Mouse (Mus musculus): ENCODE measurements around the gene Crisp2.

- TF ChIP-seq CTCF (IDR thresholded peaks at IDR 0.05; ENCODE audit: low read depth, low read length) (no peak), POLR2A (IDR thresholded peaks at IDR 0.05; ENCODE audit: borderline replicate concordance, low read depth, low read length) (no peak)
Observed at GRCm38 (mm10) chr17:40855065-40855464, 48.3 kb upstream of the Crisp2 start.

Data from bone marrow macrophage, adult 2 months (primary cell).